Mouse (Mus musculus) bone marrow macrophage, adult 2 months (primary cell): ENCODE measurements around the gene Gm11939.

ENCODE experiments used
- CTCF ChIP-seq: IDR thresholded peaks from 2 replicates; pipeline ENCODE4 v1.5.1; 2012; ENCODE audit warnings: low read depth, mild to moderate bottlenecking, low read length, moderate library complexity
- POLR2A ChIP-seq: IDR thresholded peaks from 2 replicates; pipeline ENCODE4 v1.6.1; 2012; ENCODE audit warnings: mild to moderate bottlenecking, low read depth, low read length, borderline replicate concordance

- TF ChIP-seq CTCF (no peak), POLR2A (no peak)
Observed at GRCm38 (mm10) chr11:99580636-99581035, 21.4 kb upstream of the Gm11939 start, which contains the start of gene Krtap1-5.
